ENCODE assay signal across 17 mouse cellular contexts in genomic region chr16:32522578-32523194, GRCm38 (mm10). TPM values are rescaled to one million over a fixed set of nuclear protein-coding genes. Genes with fewer than 3 reads are reported as not detected.
DNase-seq lines count a peak whose midpoint lies in the region; ATAC-seq and TF ChIP-seq lines count a peak whose summit lies in the region.
"Had no signal": no experiment of that assay in that cellular context is flagged by ENCODE, and none has a peak within 500 bp of the region (broad histone marks: within the 10 kb centered on the region; RNA-seq: fewer than 3 reads in every experiment).

No protein-coding gene starts in this region.

- H3K27me3 ChIP-seq in lung, embryonic 16.5 days (ENCODE audit: control insufficient read depth, insufficient read depth, low read depth, low read length): no peaks in the 10 kb centered on the region
- H3K27me3 ChIP-seq in heart, postnatal 0 days (ENCODE audit: control insufficient read depth, insufficient read depth, low read length): no peaks in the 10 kb centered on the region
- H3K27me3 ChIP-seq in stomach, embryonic 16.5 days (ENCODE audit: control insufficient read depth, insufficient read depth, low read length): no peaks in the 10 kb centered on the region
- H3K27me3 ChIP-seq: limb, embryonic 13.5 days had no signal

- no peaks in the 10 kb centered on the region for H3K9me3 ChIP-seq in lung, embryonic 16.5 days (ENCODE audit: control insufficient read depth, low read length)
- H3K9me3 ChIP-seq in heart, postnatal 0 days (replicated peaks; ENCODE audit: control insufficient read depth, low read length): no peaks in the 10 kb centered on the region
- no peaks in the 10 kb centered on the region for H3K9me3 ChIP-seq in stomach, embryonic 16.5 days (replicated peaks; ENCODE audit: control insufficient read depth, low read length)
- H3K9me3 ChIP-seq: limb, embryonic 13.5 days had no signal

- ATAC-seq in lung, embryonic 16.5 days (ENCODE audit: low read depth): no peak
- no peak for ATAC-seq in heart, postnatal 0 days (ENCODE audit: insufficient read depth, low read depth)
- peak; percentile 45 for ATAC-seq in stomach, embryonic 16.5 days (ENCODE audit: insufficient read depth, low FRiP score)
- ATAC-seq in CD4-positive, CD25-positive, alpha-beta regulatory T cell, adult 4 months: no peak
- ATAC-seq: hindbrain, embryonic 16.5 days had no signal

- H3K9ac ChIP-seq in lung, embryonic 16.5 days (ENCODE audit: low read length): no peak overlapping the region
- no peak overlapping the region for H3K9ac ChIP-seq in heart, postnatal 0 days (replicated peaks; ENCODE audit: low read depth, low read length)
- no peak overlapping the region for H3K9ac ChIP-seq in stomach, embryonic 16.5 days (ENCODE audit: low read length)
- H3K9ac ChIP-seq: limb, embryonic 13.5 days had no signal

- intact Hi-C loops in gastrocnemius, postnatal 14 days (cut with DNase I; ENCODE audit: low total_unique reads): no loop called here

- H3K4me3 ChIP-seq in lung, embryonic 16.5 days (ENCODE audit: low read length): no peak overlapping the region
- no peak overlapping the region for H3K4me3 ChIP-seq in heart, postnatal 0 days (ENCODE audit: low read depth, low read length)
- H3K4me3 ChIP-seq in stomach, embryonic 16.5 days (replicated peaks; ENCODE audit: low read length): no peak overlapping the region
- H3K4me3 ChIP-seq: left cerebral cortex, adult 2 months; limb, embryonic 13.5 days had no signal

- TF ChIP-seq EP300 in heart, postnatal 0 days (IDR thresholded peaks at IDR 0.05; ENCODE audit: low read depth): no peak

- H3K4me1 ChIP-seq in lung, embryonic 16.5 days (replicated peaks; ENCODE audit: control insufficient read depth, insufficient read depth, low read length): peaks cover 10% of the 10 kb centered on the region
- H3K4me1 ChIP-seq in heart, postnatal 0 days (ENCODE audit: control insufficient read depth, insufficient read depth): peaks cover 17% of the 10 kb centered on the region; the same call in 1 of the 2 replicates
- peaks cover 18% of the 10 kb centered on the region for H3K4me1 ChIP-seq in stomach, embryonic 16.5 days (ENCODE audit: control insufficient read depth, insufficient read depth, low read length)

- no peak overlapping the region for H3K4me2 ChIP-seq in lung, embryonic 16.5 days (ENCODE audit: low read depth, low read length)
- H3K4me2 ChIP-seq in heart, postnatal 0 days (ENCODE audit: low read depth, low read length): no peak overlapping the region
- no peak overlapping the region for H3K4me2 ChIP-seq in stomach, embryonic 16.5 days (ENCODE audit: low read depth, low read length)
- H3K4me2 ChIP-seq: limb, embryonic 13.5 days had no signal

- H3K27ac ChIP-seq in lung, embryonic 16.5 days (ENCODE audit: low read length): peak overlapping the region; percentile 32
- H3K27ac ChIP-seq in heart, postnatal 0 days (ENCODE audit: low read depth): peak overlapping the region; percentile 51; the same call in 1 of the 2 replicates
- peak overlapping the region; percentile 84 for H3K27ac ChIP-seq in stomach, embryonic 16.5 days (ENCODE audit: low read length)
- H3K27ac ChIP-seq: limb, embryonic 13.5 days had no signal

- WGBS in lung, embryonic 16.5 days: 57% methylated on average over 6 of the region's 6 CpGs
- 47% methylated on average over 6 of the region's 6 CpGs for WGBS in heart, postnatal 0 days
- 62% methylated on average over 6 of the region's 6 CpGs for WGBS in stomach, embryonic 16.5 days

- peak; percentile 25 for DNase-seq in gastrocnemius, adult 18-20 months (ENCODE audit: low spot score)
- DNase-seq in gastrocnemius, postnatal 14 days: no peak
- no peak for DNase-seq in lung, adult 18-20 months
- no peak for DNase-seq in heart, postnatal 0 days (ENCODE audit: low spot score)
- DNase-seq in embryo, embryonic 10 days (ENCODE audit: low spot score): no peak

- no peak; the same call in 1 of the 2 replicates for TF ChIP-seq CTCF in heart, postnatal 0 days (IDR thresholded peaks at IDR 0.05; ENCODE audit: low read depth)

- no peaks in the 10 kb centered on the region for H3K36me3 ChIP-seq in lung, embryonic 16.5 days (ENCODE audit: control insufficient read depth, insufficient read depth, low read length)
- no peaks in the 10 kb centered on the region for H3K36me3 ChIP-seq in heart, postnatal 0 days (replicated peaks; ENCODE audit: control insufficient read depth, insufficient read depth, low read length)
- H3K36me3 ChIP-seq in stomach, embryonic 16.5 days (ENCODE audit: control insufficient read depth, insufficient read depth, low read length): no peaks in the 10 kb centered on the region
- H3K36me3 ChIP-seq: limb, embryonic 13.5 days had no signal

RNA-seq across cellular contexts. Expression of gene Zdhhc19, which starts 26.6 kb away (rescaled TPM):
- not detected for total RNA-seq in gastrocnemius, adult 18-20 months (2021)
- not detected for total RNA-seq in gastrocnemius, postnatal 14 days (2021)
- polyA plus RNA-seq in lung, embryonic 16.5 days (2015; fragmentation: Nextera tagmentation; extraction: Ambion mirVana): not detected in 2 replicates
- total RNA-seq in heart, postnatal 0 days (2014; rRNA removed; ENCODE audit: low replicate concordance): not detected in 2 replicates
- polyA plus RNA-seq in heart, postnatal 0 days (2015; fragmentation: Nextera tagmentation; extraction: Ambion mirVana): not detected in 2 replicates
- 0.29 and 0.37 TPM in 2 replicates for polyA plus RNA-seq in stomach, embryonic 16.5 days (2015; fragmentation: Nextera tagmentation; extraction: Ambion mirVana)
- not detected for polyA plus RNA-seq in CD4-positive, CD25-positive, alpha-beta regulatory T cell, adult 4 months (2017; shearing (Covaris generic))
- total RNA-seq: adrenal gland, adult 8-10 months; heart, adult 18-20 months; left cerebral cortex, adult 2 months; midbrain, postnatal 0 days had no signal
- polyA plus RNA-seq: embryonic facial prominence, embryonic 11.5 days; frontal cortex, adult 2 months; hindbrain, embryonic 16.5 days; limb, embryonic 13.5 days; neural tube, embryonic 14.5 days had no signal

RNA-seq across cellular contexts. Expression of gene Slc51a, which starts 35.0 kb away (rescaled TPM):
- total RNA-seq in gastrocnemius, adult 18-20 months (2021): not detected
- not detected for total RNA-seq in gastrocnemius, postnatal 14 days (2021)
- polyA plus RNA-seq in lung, embryonic 16.5 days (2015; fragmentation: Nextera tagmentation; extraction: Ambion mirVana): 0.28 and 0.55 TPM in 2 replicates
- 1.7 and 2.6 TPM in 2 replicates for total RNA-seq in heart, postnatal 0 days (2014; rRNA removed; ENCODE audit: low replicate concordance)
- polyA plus RNA-seq in heart, postnatal 0 days (2015; fragmentation: Nextera tagmentation; extraction: Ambion mirVana): 1.9 and 3.2 TPM in 2 replicates
- 9.5 and 12.0 TPM in 2 replicates for polyA plus RNA-seq in stomach, embryonic 16.5 days (2015; fragmentation: Nextera tagmentation; extraction: Ambion mirVana)
- not detected for polyA plus RNA-seq in CD4-positive, CD25-positive, alpha-beta regulatory T cell, adult 4 months (2017; shearing (Covaris generic))
- total RNA-seq: left cerebral cortex, adult 2 months; midbrain, postnatal 0 days had no signal
- polyA plus RNA-seq: frontal cortex, adult 2 months; hindbrain, embryonic 16.5 days had no signal

Comparison
In these comparisons a context has a peak if more than half of its experiments do, and no peak if none do; other contexts are left out.
1. H3K27ac ChIP-seq: peak in every context shown above with its lines; median percentile 84 in stomach, embryonic 16.5 days; 51 in heart, postnatal 0 days; 32 in lung, embryonic 16.5 days.